Mouse (Mus musculus) embryonic facial prominence, embryonic 13.5 days (tissue): ENCODE data around the gene Utp11. TPM values are rescaled to one million over a fixed set of nuclear protein-coding genes. Genes with fewer than 3 reads are reported as not detected.

Source experiments
- ATAC-seq: fragments of 200-750 bp; cut with Nextera tagmentation; 2 replicates; pipeline ENCODE4 v1.8.0; 2017; ENCODE audit warnings: low read depth; ENCODE audit not compliant: insufficient number of reproducible peaks, insufficient read depth, low FRiP score, low TSS enrichment
- H3K27ac ChIP-seq: fragments of 300-500 bp; sonication (generic); 2 replicates; pipeline ENCODE4 v1.5.1; 2015; ENCODE audit warnings: moderate library complexity, mild to moderate bottlenecking, inconsistent platforms
- H3K27me3 ChIP-seq: fragments of 300-500 bp; sonication (generic); 2 replicates; pipeline ENCODE4 v1.6.1; 2015; ENCODE audit warnings: mild to moderate bottlenecking, inconsistent platforms
- H3K36me3 ChIP-seq: fragments of 300-500 bp; sonication (generic); 2 replicates; pipeline ENCODE4 v1.6.1; 2015; ENCODE audit warnings: mild to moderate bottlenecking, inconsistent platforms
- H3K4me1 ChIP-seq: fragments of 300-500 bp; sonication (generic); 2 replicates; pipeline ENCODE4 v1.6.1; 2015; ENCODE audit warnings: inconsistent platforms
- H3K4me2 ChIP-seq: fragments of 300-500 bp; sonication (generic); 2 replicates; pipeline ENCODE4 v1.6.1; 2015; ENCODE audit warnings: moderate library complexity, mild to moderate bottlenecking, inconsistent platforms
- H3K4me3 ChIP-seq: fragments of 300-500 bp; sonication (generic); 2 replicates; pipeline ENCODE4 v1.5.1; 2015; ENCODE audit warnings: mild to moderate bottlenecking, inconsistent platforms
- H3K9ac ChIP-seq: fragments of 300-500 bp; sonication (generic); 2 replicates; pipeline ENCODE4 v1.6.1; 2015; ENCODE audit warnings: mild to moderate bottlenecking, inconsistent platforms
- H3K9me3 ChIP-seq: fragments of 300-500 bp; sonication (generic); 2 replicates; pipeline ENCODE4 v1.6.1; 2016; ENCODE audit warnings: inconsistent platforms
- WGBS: fragments of 180-500 bp; shearing (Covaris S2); methylation state at CpG from one replicate; pipeline ENCODE4 v1.1.7; 2015; ENCODE audit warnings: mixed read lengths; 5-methylcytosine and 5-hydroxymethylcytosine counted together
- polyA plus RNA-seq: library from polyadenylated mRNA; unstranded; fragments of >200 nt; fragmentation: Nextera tagmentation; extraction: Ambion mirVana; gene quantifications from 2 replicates; pipeline ENCODE4 v1.2.1, GENCODE M21; 2015

The Utp11 gene
- polyA plus RNA-seq, 1 experiment from 2014 or later = 84.7 TPM

DNA sequence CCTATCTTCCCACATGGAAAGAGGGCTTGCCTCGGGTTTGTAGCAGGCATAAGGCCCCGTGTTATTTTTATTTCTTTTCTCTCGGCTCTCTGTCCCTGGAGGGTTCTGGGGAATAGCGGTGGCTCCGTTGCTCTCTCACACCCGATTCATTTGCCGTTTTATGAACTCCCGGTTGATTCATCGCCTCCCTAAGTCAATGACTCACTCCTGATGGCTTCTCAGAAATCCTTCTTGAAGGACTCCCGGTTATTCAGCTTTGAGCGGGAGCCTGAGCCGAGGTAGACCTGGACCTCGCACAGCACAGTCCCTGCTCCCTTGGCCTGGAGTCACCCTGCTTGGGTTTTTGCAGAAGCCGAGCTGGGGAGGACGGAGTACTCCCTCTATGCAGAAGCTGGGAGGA, 28.8 kb downstream of the Utp11 start:
- Histone ChIP-seq H3K9ac (no peak overlapping the region), H3K27me3 (peaks cover 90% of the 10 kb centered on the region), H3K4me1 (peaks cover 14% of the 10 kb centered on the region), H3K9me3 (no peaks in the 10 kb centered on the region), H3K4me2 (no peak overlapping the region), H3K36me3 (no peaks in the 10 kb centered on the region), H3K27ac (no peak overlapping the region), H3K4me3 (no peak overlapping the region)
- 62% methylated on average over 15 of the region's 15 CpGs for whole genome bisulfite sequencing
- ATAC-seq = no peak

DNA sequence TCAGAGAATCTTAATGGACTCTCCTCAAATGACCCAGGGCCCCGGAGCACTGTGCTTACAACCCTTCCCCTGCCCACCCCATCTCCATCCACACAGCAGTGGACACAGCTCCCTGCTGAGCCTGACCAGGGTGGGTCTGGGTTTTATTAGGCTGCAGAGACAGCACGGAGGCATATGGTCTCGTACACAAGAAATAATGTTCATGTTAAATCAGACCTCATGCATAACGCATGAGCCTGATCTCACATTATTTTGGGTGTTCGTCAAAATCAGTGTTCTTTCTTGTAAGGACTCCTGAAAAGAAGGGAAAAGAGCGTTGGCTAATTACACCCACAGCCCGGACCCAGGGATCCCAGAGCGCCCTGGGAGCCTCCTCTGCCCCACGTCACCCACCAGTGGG, 29.2 kb downstream of the Utp11 start:
- WGBS = 52% methylated on average over 9 of the region's 9 CpGs
- no peak overlapping the region for H3K9ac ChIP-seq
- no peak overlapping the region for H3K4me3 ChIP-seq
- H3K9me3 ChIP-seq = no peaks in the 10 kb centered on the region
- H3K36me3 ChIP-seq = no peaks in the 10 kb centered on the region
- H3K27me3 ChIP-seq = peaks cover 92% of the 10 kb centered on the region
- no peak for ATAC-seq
- H3K4me1 ChIP-seq = peaks cover 19% of the 10 kb centered on the region
- no peak overlapping the region for H3K4me2 ChIP-seq
- no peak overlapping the region for H3K27ac ChIP-seq

DNA sequence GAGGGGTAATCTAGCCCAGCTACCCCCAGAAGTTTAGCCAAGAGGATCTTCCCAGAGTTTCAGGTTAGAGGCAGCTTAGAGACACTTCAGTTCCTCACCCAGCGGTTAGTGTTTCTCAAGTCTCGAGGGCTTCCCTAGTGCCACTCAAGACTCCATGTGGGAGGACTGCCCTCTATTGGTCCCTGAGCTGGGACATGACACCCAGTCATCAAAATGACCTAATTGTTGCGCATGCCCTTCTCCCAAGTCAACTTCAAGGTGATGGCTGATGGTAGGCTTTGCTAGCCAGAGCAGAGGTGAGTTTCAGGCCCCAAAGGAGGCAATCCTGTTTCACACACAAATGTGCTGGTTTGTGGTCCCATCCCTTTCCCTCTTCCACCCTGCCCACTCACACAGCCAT, 30.4 kb downstream of the Utp11 start:
- H3K4me1 ChIP-seq = peaks cover 27% of the 10 kb centered on the region
- WGBS = 59% methylated on average over 3 of the region's 3 CpGs
- no peak overlapping the region for H3K4me3 ChIP-seq
- H3K27me3 ChIP-seq = peaks cover 95% of the 10 kb centered on the region
- no peak overlapping the region for H3K9ac ChIP-seq
- H3K27ac ChIP-seq = no peak overlapping the region
- H3K36me3 ChIP-seq = no peaks in the 10 kb centered on the region
- no peak overlapping the region for H3K4me2 ChIP-seq
- ATAC-seq = no peak
- no peaks in the 10 kb centered on the region for H3K9me3 ChIP-seq

DNA sequence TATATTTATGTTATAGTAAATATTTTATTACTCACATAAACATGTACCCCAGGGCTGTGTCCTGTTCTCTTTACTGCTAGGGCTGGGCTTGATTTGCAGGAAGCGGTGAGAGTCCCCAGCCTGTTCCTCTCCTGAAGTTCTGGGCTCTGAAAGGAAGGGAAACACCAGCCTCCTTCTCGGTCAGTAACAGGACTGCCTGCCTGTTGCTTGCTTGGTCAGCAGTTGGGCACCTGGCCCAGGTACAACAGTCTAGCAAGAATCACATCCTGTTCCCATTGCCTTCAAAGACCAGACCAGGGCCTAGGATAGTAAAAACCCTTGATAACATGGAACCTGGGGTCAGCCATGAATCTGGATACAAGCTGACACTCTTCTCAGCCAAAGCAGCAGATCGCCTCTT, 32.8 kb downstream of the Utp11 start:
- Histone ChIP-seq H3K9ac (no peak overlapping the region), H3K4me2 (no peak overlapping the region), H3K9me3 (no peaks in the 10 kb centered on the region), H3K27ac (no peak overlapping the region), H3K27me3 (peaks cover 98% of the 10 kb centered on the region), H3K36me3 (no peaks in the 10 kb centered on the region), H3K4me3 (no peak overlapping the region), H3K4me1 (peaks cover 39% of the 10 kb centered on the region)
- no peak for ATAC-seq
- 50% methylated on average over 3 of the region's 3 CpGs for WGBS

DNA sequence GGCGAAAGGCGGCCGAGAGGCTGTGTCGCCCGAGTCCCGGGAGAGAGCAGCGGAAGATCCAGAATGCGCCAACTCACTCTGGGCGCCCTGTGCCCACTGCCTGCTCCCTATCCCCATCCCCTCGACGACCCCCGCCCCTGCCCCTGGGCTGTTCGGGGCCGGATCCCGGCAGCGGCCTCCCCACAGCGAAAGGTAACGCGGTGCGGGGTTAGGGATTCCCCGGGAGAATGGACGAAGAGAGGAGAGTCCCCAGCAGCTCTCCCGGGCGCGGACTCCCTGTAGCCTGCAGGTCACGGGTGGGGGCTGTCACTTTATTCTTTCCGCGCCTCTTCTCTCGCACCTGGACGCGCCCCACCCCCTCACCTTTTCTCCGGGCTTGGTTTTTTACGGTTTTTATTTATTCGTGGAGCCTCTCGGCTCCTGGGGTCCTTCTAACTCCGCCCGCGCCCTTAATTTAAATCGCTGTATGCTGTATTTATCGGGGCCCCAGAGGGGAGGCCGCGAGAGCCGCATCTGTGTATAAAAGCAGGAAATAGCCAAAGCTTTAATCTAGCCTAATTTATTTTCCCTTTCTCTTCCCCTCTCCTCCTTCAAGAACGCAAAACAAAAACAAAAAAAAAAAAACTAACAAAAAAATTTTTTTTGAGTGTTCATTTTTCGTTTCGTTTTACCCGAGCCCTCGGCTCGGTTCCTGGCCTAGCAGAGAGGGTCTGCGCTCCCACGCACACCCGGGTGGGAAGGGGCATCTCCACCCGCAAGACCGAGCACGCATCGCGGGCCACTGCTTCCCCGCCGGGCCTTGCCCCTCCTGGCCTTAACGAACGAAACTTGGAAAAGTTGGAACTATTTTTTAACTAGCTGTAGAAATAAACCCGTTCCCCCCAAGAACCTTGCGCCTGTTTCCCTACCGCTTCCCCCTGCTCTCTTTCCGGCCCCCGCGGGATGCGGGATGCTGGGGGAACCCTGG, 33.9 kb downstream of the Utp11 start:
- peaks cover 98% of the 10 kb centered on the region for H3K27me3 ChIP-seq
- H3K4me2 ChIP-seq = peak overlapping the region; percentile 95
- H3K9ac ChIP-seq = peak overlapping the region; percentile 54; the same call in 1 of the 2 replicates
- H3K4me3 ChIP-seq = peak overlapping the region; percentile 61
- 1% methylated on average over 68 of the region's 68 CpGs for WGBS
- no peak for ATAC-seq
- peaks cover 38% of the 10 kb centered on the region for H3K4me1 ChIP-seq
- no peaks in the 10 kb centered on the region for H3K36me3 ChIP-seq
- no peaks in the 10 kb centered on the region for H3K9me3 ChIP-seq
- no peak overlapping the region for H3K27ac ChIP-seq

DNA sequence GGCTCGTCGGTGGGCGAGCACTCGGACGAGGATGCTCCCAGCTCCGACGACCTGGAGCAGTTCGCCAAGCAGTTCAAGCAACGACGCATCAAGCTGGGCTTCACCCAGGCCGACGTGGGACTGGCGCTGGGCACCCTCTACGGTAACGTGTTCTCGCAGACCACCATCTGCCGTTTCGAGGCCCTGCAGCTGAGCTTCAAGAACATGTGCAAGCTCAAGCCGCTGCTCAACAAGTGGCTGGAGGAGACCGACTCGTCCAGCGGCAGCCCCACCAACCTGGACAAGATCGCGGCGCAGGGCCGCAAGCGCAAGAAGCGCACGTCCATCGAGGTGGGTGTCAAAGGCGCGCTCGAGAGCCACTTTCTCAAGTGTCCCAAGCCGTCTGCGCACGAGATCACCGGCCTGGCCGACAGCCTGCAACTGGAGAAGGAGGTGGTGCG, 35.0 kb downstream of the Utp11 start:
- no peaks in the 10 kb centered on the region for H3K9me3 ChIP-seq
- H3K4me3 ChIP-seq = peak overlapping the region; percentile 61
- H3K36me3 ChIP-seq = no peaks in the 10 kb centered on the region
- H3K4me1 ChIP-seq = peaks cover 33% of the 10 kb centered on the region
- H3K27me3 ChIP-seq = peaks cover 98% of the 10 kb centered on the region
- under 1% methylated on average over 39 of the region's 39 CpGs for WGBS
- no peak overlapping the region for H3K27ac ChIP-seq
- ATAC-seq = no peak
- H3K4me2 ChIP-seq = peak overlapping the region; percentile 95
- H3K9ac ChIP-seq = peak overlapping the region; percentile 40; the same call in 1 of the 2 replicates

DNA sequence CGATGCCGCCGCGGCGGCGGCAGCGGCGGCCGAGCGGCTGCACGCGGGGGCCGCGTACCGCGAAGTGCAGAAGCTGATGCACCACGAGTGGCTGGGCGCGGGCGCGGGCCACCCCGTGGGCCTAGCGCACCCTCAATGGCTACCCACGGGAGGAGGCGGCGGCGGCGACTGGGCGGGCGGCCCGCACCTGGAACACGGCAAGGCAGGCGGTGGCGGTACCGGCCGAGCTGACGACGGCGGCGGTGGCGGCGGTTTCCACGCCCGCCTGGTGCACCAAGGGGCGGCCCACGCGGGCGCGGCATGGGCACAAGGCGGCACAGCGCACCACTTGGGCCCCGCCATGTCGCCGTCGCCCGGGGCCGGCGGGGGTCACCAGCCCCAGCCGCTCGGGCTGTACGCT, 35.6 kb downstream of the Utp11 start:
- Histone ChIP-seq H3K36me3 (no peaks in the 10 kb centered on the region), H3K9ac (peak overlapping the region; percentile 52), H3K27me3 (peaks cover 98% of the 10 kb centered on the region), H3K9me3 (no peaks in the 10 kb centered on the region), H3K4me1 (peaks cover 37% of the 10 kb centered on the region), H3K4me2 (peak overlapping the region; percentile 95), H3K27ac (no peak overlapping the region), H3K4me3 (peak overlapping the region; percentile 61)
- peak; percentile 11; the same call in 1 of the 2 replicates for ATAC-seq
- under 1% methylated on average over 36 of the region's 61 CpGs for WGBS

DNA sequence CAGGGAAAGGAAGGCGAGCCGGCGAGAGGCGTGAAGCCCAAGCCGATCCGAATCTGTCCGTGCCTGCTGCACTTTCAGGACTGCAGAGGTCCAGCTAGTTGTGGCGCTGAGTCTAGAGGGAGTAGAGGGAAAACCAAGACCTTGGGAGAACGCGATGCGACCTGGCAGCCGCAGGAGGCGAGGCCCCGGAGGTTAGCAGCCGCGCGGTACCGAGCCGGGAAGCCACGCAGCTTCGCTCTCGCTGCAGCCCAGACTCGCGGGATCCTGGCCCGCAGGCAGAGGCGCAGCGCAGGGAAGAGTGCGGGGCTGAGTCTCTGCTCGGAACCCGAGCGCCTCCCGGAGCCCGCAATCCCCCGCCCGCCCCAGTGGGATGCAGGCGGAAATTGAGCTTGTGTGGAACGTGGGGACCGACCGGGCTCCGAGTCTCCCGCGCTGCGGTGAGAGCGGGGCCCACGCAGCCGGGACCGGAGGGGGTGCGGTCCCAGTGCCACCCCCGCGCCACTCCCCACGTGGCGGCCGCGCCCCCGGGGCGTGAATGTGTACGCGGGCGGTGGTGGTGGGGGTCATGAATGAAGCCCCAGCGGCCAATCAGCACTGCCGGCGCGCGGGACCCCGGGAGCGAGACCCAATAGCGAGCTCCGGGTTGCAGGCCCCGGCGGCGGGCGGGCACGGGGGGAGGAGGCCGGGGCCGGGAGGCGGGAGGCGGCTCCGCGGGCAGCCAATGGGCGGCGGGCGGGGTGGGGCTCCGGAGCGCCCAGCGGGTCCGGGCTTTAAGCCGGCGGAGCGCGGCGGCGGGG, 36.3 kb downstream of the Utp11 start:
- 1% methylated on average over 73 of the region's 92 CpGs for WGBS

DNA sequence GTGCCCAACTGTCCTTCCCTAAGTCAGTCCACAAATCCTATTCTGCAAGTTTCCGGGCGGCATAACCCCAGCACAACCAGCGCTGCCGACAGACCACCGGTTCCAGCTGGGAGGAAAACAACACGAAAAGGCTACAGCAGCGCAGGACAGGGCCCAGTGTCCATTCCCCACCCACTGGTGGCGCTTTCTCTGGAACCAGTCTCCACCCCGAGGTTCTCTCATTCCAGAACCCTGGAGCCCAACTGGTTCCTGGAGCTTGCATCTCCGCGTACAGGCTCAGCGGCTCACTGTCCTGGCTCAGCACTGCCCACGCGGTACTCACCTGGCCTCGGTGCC, 36.9 kb downstream of the Utp11 start, which contains the start of gene Pou3f1:
Gene Pou3f1, plus strand, starts transcription at position 290 of the 336 bp plus-strand sequence.
- Histone ChIP-seq H3K36me3 (no peaks in the 10 kb centered on the region), H3K4me2 (peak within 1 kb of the TSS; percentile 95), H3K4me3 (peak within 1 kb of the TSS; percentile 61), H3K9ac (peak within 1 kb of the TSS; percentile 66), H3K9me3 (no peaks in the 10 kb centered on the region), H3K4me1 (peaks cover 43% of the 10 kb centered on the region), H3K27me3 (peaks cover 92% of the 10 kb centered on the region), H3K27ac (no peak within 1 kb of the TSS)
- WGBS = 2% methylated on average over 15 of the region's 15 CpGs
- no peak for ATAC-seq

More for the DNA sequence above, 36.3 kb downstream of the Utp11 start:
- peak overlapping the region; percentile 95 for H3K4me2 ChIP-seq
- peak overlapping the region; percentile 61 for H3K4me3 ChIP-seq
- no peak overlapping the region for H3K27ac ChIP-seq
- peaks cover 97% of the 10 kb centered on the region for H3K27me3 ChIP-seq
- peak overlapping the region; percentile 66 for H3K9ac ChIP-seq
- ATAC-seq = peak; percentile 93
- H3K9me3 ChIP-seq = no peaks in the 10 kb centered on the region
- no peaks in the 10 kb centered on the region for H3K36me3 ChIP-seq
- peaks cover 43% of the 10 kb centered on the region for H3K4me1 ChIP-seq

DNA sequence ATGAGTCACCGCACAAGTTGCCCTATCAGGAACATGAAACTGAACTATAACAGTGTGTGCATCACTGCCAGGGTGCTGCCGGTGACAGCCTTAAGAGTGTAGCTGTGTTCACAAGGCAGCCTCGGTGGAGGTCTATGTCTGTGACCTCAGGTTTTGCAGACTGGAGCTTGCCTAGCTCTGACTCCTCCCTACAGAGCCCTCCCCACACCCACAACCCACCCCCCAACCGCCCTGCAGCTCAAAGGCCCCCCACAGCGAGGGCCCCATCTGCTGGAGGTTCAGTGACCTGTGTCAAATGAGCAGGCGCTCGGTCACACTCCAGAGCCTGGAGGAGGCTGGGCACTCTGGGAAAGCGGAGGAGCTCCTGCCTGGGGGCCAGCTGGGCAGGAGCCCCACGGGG, 40.5 kb downstream of the Utp11 start:
- H3K9ac ChIP-seq = no peak overlapping the region
- ATAC-seq = no peak

DNA sequence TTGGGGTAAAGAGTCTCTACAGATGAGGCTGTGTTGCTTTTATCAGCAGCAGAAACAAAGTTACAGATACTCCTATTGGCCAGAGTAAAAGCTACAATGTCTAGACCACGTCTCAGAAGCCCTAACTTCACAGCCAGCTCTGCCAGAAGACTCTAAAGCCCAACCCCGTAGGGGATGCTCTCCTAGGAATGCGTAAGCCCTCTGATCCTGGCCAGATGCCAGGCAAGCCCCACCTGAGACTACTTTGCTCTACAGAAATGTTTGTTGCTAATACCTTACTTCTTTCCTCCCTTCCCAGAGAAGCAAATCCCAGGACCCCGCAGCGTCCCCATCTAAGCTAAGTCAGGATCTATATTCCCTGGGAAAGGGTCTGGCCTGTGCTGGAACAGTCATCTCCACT, 45.5 kb downstream of the Utp11 start:
- ATAC-seq = no peak
- Histone ChIP-seq H3K4me1 (peaks cover 26% of the 10 kb centered on the region), H3K9ac (no peak overlapping the region), H3K27ac (no peak overlapping the region), H3K4me3 (no peak overlapping the region), H3K36me3 (no peaks in the 10 kb centered on the region), H3K27me3 (peaks cover 17% of the 10 kb centered on the region), H3K4me2 (no peak overlapping the region), H3K9me3 (no peaks in the 10 kb centered on the region)
- WGBS = 35% methylated on average over 5 of the region's 5 CpGs

More for the DNA sequence above, 40.5 kb downstream of the Utp11 start:
- no peak overlapping the region for H3K27ac ChIP-seq
- H3K27me3 ChIP-seq = peaks cover 66% of the 10 kb centered on the region
- H3K36me3 ChIP-seq = no peaks in the 10 kb centered on the region
- H3K4me2 ChIP-seq = no peak overlapping the region
- 5% methylated on average over 9 of the region's 9 CpGs for WGBS
- no peaks in the 10 kb centered on the region for H3K9me3 ChIP-seq
- peaks cover 27% of the 10 kb centered on the region for H3K4me1 ChIP-seq
- H3K4me3 ChIP-seq = no peak overlapping the region
